Mouse (Mus musculus) CH12.LX (cell line): Measurements from ENCODE around the gene Gnas. TPM values are rescaled to one million over a fixed set of nuclear protein-coding genes. Genes with fewer than 3 reads are reported as not detected.

Experiments
- DNase-seq: peaks from one replicate; pipeline ENCODE4 v3.0.0-alpha.2; 2013; ENCODE audit errors: extremely low read depth
- H3K27ac ChIP-seq: 2 replicates; pipeline ENCODE4 v1.5.1; 2012; ENCODE audit warnings: low read depth, mild to moderate bottlenecking, control low read depth, moderate library complexity; ENCODE audit not compliant: insufficient read depth
- H3K27me3 ChIP-seq: replicated peaks from 2 replicates; pipeline ENCODE3; 2012; ENCODE audit warnings: inconsistent platforms
- H3K36me3 ChIP-seq, 2 experiments: replicated peaks in 1 of 2; 2 replicates each; pipeline versions ENCODE3 to v1.6.1; 2012; ENCODE audit warnings: inconsistent platforms in 1 of 2, low read length in 1 of 2, mild to moderate bottlenecking in 1 of 2, mixed read lengths in 1 of 2, moderate library complexity in 1 of 2; ENCODE audit not compliant: control insufficient read depth in 1 of 2, insufficient read depth in 1 of 2
- H3K4me1 ChIP-seq, 2 experiments: 2 replicates each; pipeline ENCODE4 v1.6.1; 2012; ENCODE audit warnings: inconsistent platforms in 1 of 2, moderate library complexity in 1 of 2; ENCODE audit not compliant: insufficient read depth in 2 of 2, control insufficient read depth in 1 of 2
- H3K4me2 ChIP-seq: 2 replicates; pipeline ENCODE4 v1.6.1; 2012; ENCODE audit warnings: low read depth, mild to moderate bottlenecking, control low read depth; ENCODE audit not compliant: poor library complexity, insufficient read depth, severe bottlenecking
- H3K4me3 ChIP-seq, 3 experiments: fragments of 150-350 bp in 1 of 3; sonication (generic) in 1 of 3; replicated peaks in 1 of 3; 2 replicates each; pipeline versions ENCODE3 to v1.5.1; 2011 to 2012; ENCODE audit warnings: low read depth in 2 of 3, low read length in 2 of 3, mild to moderate bottlenecking in 2 of 3, moderate library complexity in 2 of 3, control low read depth in 1 of 3, improper control_type of control experiment in 1 of 3, inconsistent platforms in 1 of 3, mixed read lengths in 1 of 3; ENCODE audit not compliant: poor library complexity in 1 of 3
- H3K79me2 ChIP-seq: replicated peaks from 2 replicates; pipeline ENCODE4 v1.6.1; 2012; ENCODE audit warnings: mild to moderate bottlenecking, moderate library complexity; ENCODE audit not compliant: control insufficient read depth, poor library complexity, insufficient read depth, severe bottlenecking; ENCODE audit errors: extremely low read depth
- H3K9ac ChIP-seq: 2 replicates; pipeline ENCODE4 v1.6.1; 2012; ENCODE audit warnings: low read depth, mild to moderate bottlenecking, control low read depth, moderate library complexity; ENCODE audit not compliant: insufficient read depth
- H3K9me3 ChIP-seq: replicated peaks from 2 replicates; pipeline ENCODE3; 2012; ENCODE audit warnings: low read length, inconsistent platforms, mixed read lengths
- CHD1 ChIP-seq: IDR thresholded peaks from 2 replicates; pipeline ENCODE4 v1.6.1; 2012; ENCODE audit warnings: low read depth, low read length, improper control_type of control experiment, inconsistent platforms
- CHD2 ChIP-seq: IDR thresholded peaks from 2 replicates; pipeline ENCODE4 v1.6.1; 2011; ENCODE audit warnings: low read length, improper control_type of control experiment
- CTCF ChIP-seq, 2 experiments: IDR thresholded peaks in 1 of 2; conservative IDR thresholded peaks in 1 of 2; 2 replicates each; pipeline ENCODE4 v1.5.1; 2011 to 2012; ENCODE audit warnings: low read depth in 2 of 2, low read length in 2 of 2, improper control_type of control experiment in 1 of 2, inconsistent platforms in 1 of 2, mild to moderate bottlenecking in 1 of 2, moderate library complexity in 1 of 2
- E2F4 ChIP-seq: IDR thresholded peaks from 2 replicates; pipeline ENCODE4 v1.6.1; 2011; ENCODE audit warnings: low read depth, low read length, improper control_type of control experiment; ENCODE audit not compliant: insufficient replicate concordance
- GABPA ChIP-seq: IDR thresholded peaks from 2 replicates; pipeline ENCODE4 v1.6.1; 2012; ENCODE audit warnings: low read depth, low read length, improper control_type of control experiment, inconsistent platforms; ENCODE audit not compliant: insufficient replicate concordance
- IRF4 ChIP-seq: IDR thresholded peaks from 2 replicates; pipeline ENCODE4 v1.6.1; 2014; ENCODE audit warnings: low read depth, mild to moderate bottlenecking, inconsistent platforms, low read length, improper control_type of control experiment
- JUN ChIP-seq: IDR thresholded peaks from 2 replicates; pipeline ENCODE4 v1.6.1; 2011; ENCODE audit warnings: low read depth, mild to moderate bottlenecking, low read length, improper control_type of control experiment, moderate library complexity; ENCODE audit not compliant: insufficient read depth
- MXI1 ChIP-seq: IDR thresholded peaks from 2 replicates; pipeline ENCODE4 v1.6.1; 2011; ENCODE audit warnings: mild to moderate bottlenecking, low read depth, low read length, improper control_type of control experiment
- PAX5 ChIP-seq: IDR thresholded peaks from 2 replicates; pipeline ENCODE4 v1.6.1; 2012; ENCODE audit warnings: low read length, inconsistent platforms, mixed read lengths
- RAD21 ChIP-seq: IDR thresholded peaks from 2 replicates; pipeline ENCODE4 v1.6.1; 2011; ENCODE audit warnings: low read depth, mild to moderate bottlenecking, low read length, improper control_type of control experiment, moderate library complexity
- SIN3A ChIP-seq: IDR thresholded peaks from 2 replicates; pipeline ENCODE4 v1.6.1; 2012; ENCODE audit warnings: low read length, improper control_type of control experiment, inconsistent platforms
- TBP ChIP-seq: conservative IDR thresholded peaks from 2 replicates; pipeline ENCODE4 v1.6.1; 2011; ENCODE audit warnings: low read depth, low read length, improper control_type of control experiment
- TCF12 ChIP-seq: IDR thresholded peaks from 2 replicates; pipeline ENCODE4 v1.6.1; 2014; ENCODE audit warnings: low read depth, mild to moderate bottlenecking, inconsistent platforms, low read length, improper control_type of control experiment
- UBTF ChIP-seq: IDR thresholded peaks from 2 replicates; pipeline ENCODE4 v1.6.1; 2012; ENCODE audit warnings: low read depth, mild to moderate bottlenecking, inconsistent platforms, low read length, improper control_type of control experiment, moderate library complexity
- USF2 ChIP-seq: conservative IDR thresholded peaks from 2 replicates; pipeline ENCODE4 v1.6.1; 2011; ENCODE audit warnings: low read depth, low read length, improper control_type of control experiment
- ZKSCAN1 ChIP-seq: IDR thresholded peaks from 2 replicates; pipeline ENCODE4 v1.6.1; 2012; ENCODE audit warnings: low read depth, inconsistent platforms, low read length, improper control_type of control experiment, borderline replicate concordance
- dilution Hi-C: fragments of 300-500 bp; cut with MboI; formaldehyde crosslinking; loops from 2 replicates; pipeline ENCODE4 v1.14.3; 2020; ENCODE audit warnings: low sequenced_read_pairs; ENCODE audit not compliant: extremely low pct_unique_long_range_greater_than_20kb, extremely low pct_ligation_motif_present
- in situ Hi-C: fragments of 300-500 bp; cut with MboI; formaldehyde crosslinking; loops from 3 replicates; pipeline ENCODE4 v1.14.3; 2019; ENCODE audit warnings: low sequenced_read_pairs, low pct_ligation_motif_present, low pct_unique_long_range_greater_than_20kb, mixed read lengths
- polyA plus RNA-seq: library from polyadenylated mRNA; unstranded; fragments of >175 nt; gene quantifications from 2 replicates; pipeline ENCODE4 v1.2.1, GENCODE M21; 2012; ENCODE audit warnings: low read depth; ENCODE audit not compliant: insufficient read length
- total RNA-seq, 2 experiments: library from RNA; depleted of rRNA; stranded (reverse); fragments of 300-350 nt in 1 of 2; fragments of >200 nt in 1 of 2; gene quantifications; 2 replicates each; pipeline ENCODE4 v1.2.3; 2012 to 2014

Gnas gene
- total and polyA plus RNA-seq, 3 experiments: 369 to 502 (median 452) TPM

DNA sequence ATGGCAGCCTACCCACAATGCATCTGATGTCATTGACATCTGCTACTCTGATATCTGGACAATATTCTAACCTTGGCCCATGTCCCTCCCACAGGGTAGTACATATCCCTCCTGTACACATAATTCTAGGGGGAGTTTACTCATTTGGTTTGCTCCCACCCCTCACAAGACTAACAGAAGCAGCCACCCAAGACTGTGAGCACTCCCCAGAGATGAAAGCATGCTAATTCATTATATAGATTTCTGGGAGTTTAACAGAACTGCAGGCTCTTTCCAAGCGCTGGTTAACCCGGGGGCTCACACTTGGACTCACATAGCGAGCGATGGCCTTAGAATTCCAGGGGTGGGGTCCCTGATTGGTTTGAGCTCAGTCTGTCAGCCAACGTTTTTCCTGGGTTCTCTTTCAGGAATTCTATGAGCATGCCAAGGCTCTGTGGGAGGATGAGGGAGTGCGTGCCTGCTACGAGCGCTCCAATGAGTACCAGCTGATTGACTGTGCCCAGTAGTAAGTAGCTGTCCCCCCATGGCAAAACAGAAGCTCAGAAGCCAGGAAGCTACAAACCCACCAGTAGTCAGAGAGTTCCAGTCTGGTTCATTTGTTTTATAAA is 58.8 kb downstream of the Gnas start:
- DNase-seq: no peak
- dilution Hi-C loops: no loop called here
- no peak overlapping the region for H3K4me3 ChIP-seq
- H3K27me3 ChIP-seq: no peaks in the 10 kb centered on the region
- H3K36me3 ChIP-seq: peaks cover 48 to 82% of the 10 kb centered on the region in 2 experiments
- peaks cover 20 to 73% of the 10 kb centered on the region in 2 experiments for H3K4me1 ChIP-seq
- TF ChIP-seq GABPA: no peak
- TF ChIP-seq SIN3A: no peak
- TF ChIP-seq TBP: no peak
- no peak for TF ChIP-seq TCF12
- TF ChIP-seq RAD21: no peak
- TF ChIP-seq PAX5: no peak
- no peak for TF ChIP-seq CHD1
- TF ChIP-seq MXI1: no peak
- no peak for TF ChIP-seq CHD2
- no peak for TF ChIP-seq ZKSCAN1
- TF ChIP-seq IRF4: no peak
- no peak for TF ChIP-seq CTCF (conservative IDR thresholded peaks at IDR 0.05 in 1 of 2, IDR thresholded peaks at IDR 0.05 in 1 of 2; ENCODE audit: low read depth in 2 of 2, low read length in 2 of 2)
- TF ChIP-seq UBTF: no peak
- TF ChIP-seq E2F4: no peak
- TF ChIP-seq JUN: no peak
- TF ChIP-seq USF2: no peak
- H3K9ac ChIP-seq: 0 out of 2 replicates have a peak overlapping the region, but pooled peaks have one; percentile 61
- H3K4me2 ChIP-seq: peak overlapping the region; percentile 44
- peaks cover 64% of the 10 kb centered on the region for H3K79me2 ChIP-seq
- peak overlapping the region; percentile 88 for H3K27ac ChIP-seq
- in situ Hi-C loops: no loop called here
- no peaks in the 10 kb centered on the region for H3K9me3 ChIP-seq

DNA sequence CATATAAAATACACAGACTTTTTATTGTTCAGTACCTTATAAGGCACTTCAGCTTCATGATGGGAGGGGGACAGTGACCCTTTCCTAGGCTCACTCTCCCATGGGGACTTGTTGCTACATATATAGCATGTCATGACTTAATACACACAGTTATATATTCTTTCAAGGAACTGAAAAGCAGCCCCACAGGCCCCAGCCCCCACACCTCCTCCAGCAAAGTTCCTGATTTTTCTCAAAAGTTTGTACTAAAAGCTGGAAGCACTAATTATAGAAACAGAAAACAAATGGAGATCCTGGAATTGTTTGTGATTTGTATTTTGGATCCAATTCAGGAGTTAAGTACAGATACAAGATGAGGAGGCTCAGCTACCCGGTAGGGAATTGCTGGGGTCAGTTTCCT is 59.4 kb downstream of the Gnas start:
- peaks cover 48 to 76% of the 10 kb centered on the region in 2 experiments for H3K36me3 ChIP-seq
- dilution Hi-C loops: no loop called here
- peaks cover 20 to 69% of the 10 kb centered on the region in 2 experiments for H3K4me1 ChIP-seq
- peak overlapping the region; percentile 88 for H3K27ac ChIP-seq
- peak overlapping the region; percentile 61; the same call in 1 of the 2 replicates for H3K9ac ChIP-seq
- no peaks in the 10 kb centered on the region for H3K27me3 ChIP-seq
- H3K4me3 ChIP-seq: no peak overlapping the region
- peak; percentile 53; the same call in 1 of the 2 replicates for TF ChIP-seq CHD1
- 0 out of 2 replicates have a peak, but pooled peaks have one; percentile 21 for TF ChIP-seq TBP
- no peak for TF ChIP-seq CHD2
- H3K9me3 ChIP-seq: no peaks in the 10 kb centered on the region
- in situ Hi-C loops: no loop called here
- DNase-seq: no peak
- peaks cover 58% of the 10 kb centered on the region for H3K79me2 ChIP-seq
- H3K4me2 ChIP-seq: peak overlapping the region; percentile 44
